Mouse (Mus musculus) heart, embryonic 15.5 days (tissue): Measurements from ENCODE around the gene Ifna7. TPM values are rescaled to one million over a fixed set of nuclear protein-coding genes. Genes with fewer than 3 reads are reported as not detected.
"Not testable (repeated sequence)": the region's sequence is repeated elsewhere in the genome, so short reads cannot be mapped to it uniquely, and the experiment has no call there.

Experiments
- ATAC-seq: fragments of 200-750 bp; cut with Nextera tagmentation; replicated peaks from 2 replicates; pipeline ENCODE4 v1.8.0; 2017; ENCODE audit warnings: low read depth, moderate TSS enrichment; ENCODE audit not compliant: insufficient number of reproducible peaks, insufficient read depth, low FRiP score
- H3K27ac ChIP-seq: fragments of 300-500 bp; sonication (generic); 2 replicates; pipeline ENCODE4 v1.5.1; 2015; ENCODE audit warnings: mild to moderate bottlenecking, inconsistent platforms
- H3K27me3 ChIP-seq: fragments of 300-500 bp; sonication (generic); 2 replicates; pipeline ENCODE4 v1.6.1; 2015; ENCODE audit warnings: inconsistent platforms
- H3K36me3 ChIP-seq: fragments of 300-500 bp; sonication (generic); 2 replicates; pipeline ENCODE4 v1.6.1; 2015; ENCODE audit warnings: mild to moderate bottlenecking, inconsistent platforms
- H3K4me1 ChIP-seq: fragments of 300-500 bp; sonication (generic); replicated peaks from 2 replicates; pipeline ENCODE4 v1.6.1; 2015; ENCODE audit warnings: inconsistent platforms
- H3K4me2 ChIP-seq: fragments of 300-500 bp; sonication (generic); 2 replicates; pipeline ENCODE4 v1.6.1; 2015; ENCODE audit warnings: inconsistent platforms, mild to moderate bottlenecking, moderate library complexity
- H3K4me3 ChIP-seq: fragments of 300-500 bp; sonication (generic); 2 replicates; pipeline ENCODE4 v1.5.1; 2015; ENCODE audit warnings: mild to moderate bottlenecking, inconsistent platforms
- H3K9ac ChIP-seq: fragments of 300-500 bp; sonication (generic); 2 replicates; pipeline ENCODE4 v1.6.1; 2015; ENCODE audit warnings: mild to moderate bottlenecking, inconsistent platforms
- H3K9me3 ChIP-seq: fragments of 300-500 bp; sonication (generic); replicated peaks from 2 replicates; pipeline ENCODE4 v1.6.1; 2016; ENCODE audit warnings: inconsistent platforms
- WGBS: fragments of 180-500 bp; shearing (Covaris S2); methylation state at CpG from one replicate; pipeline ENCODE4 v1.1.7; 2015; ENCODE audit warnings: mixed read lengths; 5-methylcytosine and 5-hydroxymethylcytosine counted together
- polyA plus RNA-seq: library from polyadenylated mRNA; unstranded; fragments of >200 nt; fragmentation: Nextera tagmentation; extraction: Ambion mirVana; gene quantifications from 2 replicates; pipeline ENCODE4 v1.2.1, GENCODE M21; 2015

The Ifna7 gene
- polyA plus RNA-seq: not detected in 2 replicates

DNA sequence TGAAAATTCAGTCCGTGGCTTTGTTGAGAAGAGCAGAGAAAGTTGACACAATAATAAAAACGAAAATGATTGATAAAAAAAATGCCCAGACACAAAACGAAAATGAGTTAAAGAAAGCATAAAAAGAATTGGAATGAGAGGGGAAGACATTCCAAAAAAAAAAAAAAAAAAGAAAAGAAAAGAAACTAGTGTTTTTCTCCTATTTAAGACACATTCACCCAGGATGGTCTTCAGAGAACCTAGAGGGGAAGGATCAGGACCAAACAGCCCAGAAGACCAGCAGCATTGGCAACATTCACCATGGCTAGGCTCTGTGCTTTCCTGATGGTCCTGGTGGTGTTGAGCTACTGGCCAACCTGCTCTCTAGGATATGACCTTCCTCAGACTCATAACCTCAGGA is at the start of gene Ifna7:
TSS of gene Ifna7 (plus strand) at position 301 of the 400 bp plus-strand sequence.
- Histone ChIP-seq H3K4me3 (no peak within 1 kb of the TSS), H3K4me1 (no peaks in the 10 kb centered on the region), H3K9me3 (no peaks in the 10 kb centered on the region), H3K27me3 (no peaks in the 10 kb centered on the region), H3K36me3 (no peaks in the 10 kb centered on the region), H3K4me2 (no peak within 1 kb of the TSS), H3K9ac (no peak within 1 kb of the TSS), H3K27ac (no peak within 1 kb of the TSS)
- ATAC-seq: no peak
- WGBS: 52% methylated on average over 3 of the region's 3 CpGs

DNA sequence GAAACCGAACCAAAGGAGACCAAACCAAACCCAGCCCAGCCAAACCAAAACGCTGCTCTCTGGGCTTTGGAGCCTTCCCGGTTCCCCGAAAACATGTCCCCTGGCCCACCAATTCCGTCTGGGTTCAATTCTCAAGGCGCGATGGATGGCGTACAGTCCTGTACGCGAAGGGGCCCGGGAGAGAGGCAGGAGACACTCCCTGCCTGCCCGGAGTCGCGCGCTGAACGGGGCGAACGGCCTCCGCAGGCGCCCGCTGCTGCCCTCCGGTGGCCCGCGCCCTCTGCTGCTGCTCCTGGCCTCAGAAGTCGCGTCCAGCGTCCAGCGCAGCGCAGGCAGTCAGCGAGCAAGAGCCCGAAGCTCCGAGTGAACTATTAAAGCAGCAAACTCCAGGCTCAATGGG is 42.5 kb upstream of the Ifna7 start, which contains the start of gene Gm13290:
TSS of gene Gm13290 (plus strand) at position 301 of the 400 bp plus-strand sequence.
- not testable (repeated sequence) for H3K27ac ChIP-seq, H3K4me1 ChIP-seq, H3K4me3 ChIP-seq, H3K9me3 ChIP-seq, H3K36me3 ChIP-seq, H3K4me2 ChIP-seq, H3K9ac ChIP-seq, H3K27me3 ChIP-seq, ATAC-seq
- no CpG with 5 or more reads among the region's 32 CpGs for WGBS

DNA sequence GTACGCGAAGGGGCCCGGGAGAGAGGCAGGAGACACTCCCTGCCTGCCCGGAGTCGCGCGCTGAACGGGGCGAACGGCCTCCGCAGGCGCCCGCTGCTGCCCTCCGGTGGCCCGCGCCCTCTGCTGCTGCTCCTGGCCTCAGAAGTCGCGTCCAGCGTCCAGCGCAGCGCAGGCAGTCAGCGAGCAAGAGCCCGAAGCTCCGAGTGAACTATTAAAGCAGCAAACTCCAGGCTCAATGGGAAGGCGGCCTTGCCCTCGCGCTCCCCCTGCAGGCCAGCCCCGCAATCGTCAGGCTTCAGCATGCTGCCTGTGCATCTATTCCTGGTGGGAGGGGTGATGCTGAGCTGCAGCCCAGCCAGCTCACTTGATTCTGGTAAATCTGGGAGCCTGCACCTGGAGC is 39.4 kb upstream of the Ifna7 start, which contains the start of gene Gm13289:
TSS of gene Gm13289 (plus strand) at position 301 of the 400 bp plus-strand sequence.
- not testable (repeated sequence) for H3K9ac ChIP-seq, H3K4me3 ChIP-seq, H3K27me3 ChIP-seq, ATAC-seq, H3K4me1 ChIP-seq, H3K4me2 ChIP-seq, H3K9me3 ChIP-seq, H3K36me3 ChIP-seq, H3K27ac ChIP-seq
- WGBS: no CpG with 5 or more reads among the region's 29 CpGs

- not testable (repeated sequence) for H3K9ac ChIP-seq, H3K27ac ChIP-seq, ATAC-seq, H3K4me2 ChIP-seq, H3K36me3 ChIP-seq, H3K4me1 ChIP-seq, H3K27me3 ChIP-seq, H3K9me3 ChIP-seq, H3K4me3 ChIP-seq
- WGBS: no CpG with 5 or more reads among the region's 29 CpGs
These were observed 36.5 kb upstream of the Ifna7 start, which contains the start of gene Gm13272 for GRCm38 (mm10) chr4:88779550-88779949. Gene Gm13272 (plus strand): TSS chr4:88779850.

GRCm38 (mm10) chr4:88780320-88780719 is 35.7 kb upstream of the Ifna7 start:
- not testable (repeated sequence) for H3K9me3 ChIP-seq, ATAC-seq, H3K4me2 ChIP-seq, H3K36me3 ChIP-seq, H3K27ac ChIP-seq, H3K9ac ChIP-seq, H3K4me3 ChIP-seq, H3K27me3 ChIP-seq, H3K4me1 ChIP-seq
- WGBS: 45% methylated on average over 16 of the region's 18 CpGs

- ATAC-seq, H3K9me3 ChIP-seq, H3K36me3 ChIP-seq, H3K9ac ChIP-seq, H3K4me1 ChIP-seq, H3K27me3 ChIP-seq: not testable (repeated sequence)
- H3K4me2 ChIP-seq: peak within 1 kb of the TSS; percentile 56
- WGBS: 12% methylated on average over 5 of the region's 7 CpGs
- peak within 1 kb of the TSS; percentile 30 for H3K4me3 ChIP-seq
- H3K27ac ChIP-seq: peak within 1 kb of the TSS; percentile 73
These were observed 34.2 kb upstream of the Ifna7 start, which contains the start of gene Ifnz for GRCm38 (mm10) chr4:88781831-88782230. Gene Ifnz (plus strand): TSS chr4:88782131.

GRCm38 (mm10) chr4:88782335-88782734 is 33.7 kb upstream of the Ifna7 start:
- H3K4me1 ChIP-seq, ATAC-seq, H3K27me3 ChIP-seq, H3K9ac ChIP-seq, H3K36me3 ChIP-seq, H3K9me3 ChIP-seq: not testable (repeated sequence)
- peak overlapping the region; percentile 30 for H3K4me3 ChIP-seq
- WGBS: 0% methylated on average over 11 of the region's 31 CpGs
- peak overlapping the region; percentile 56 for H3K4me2 ChIP-seq
- peak overlapping the region; percentile 73 for H3K27ac ChIP-seq

DNA sequence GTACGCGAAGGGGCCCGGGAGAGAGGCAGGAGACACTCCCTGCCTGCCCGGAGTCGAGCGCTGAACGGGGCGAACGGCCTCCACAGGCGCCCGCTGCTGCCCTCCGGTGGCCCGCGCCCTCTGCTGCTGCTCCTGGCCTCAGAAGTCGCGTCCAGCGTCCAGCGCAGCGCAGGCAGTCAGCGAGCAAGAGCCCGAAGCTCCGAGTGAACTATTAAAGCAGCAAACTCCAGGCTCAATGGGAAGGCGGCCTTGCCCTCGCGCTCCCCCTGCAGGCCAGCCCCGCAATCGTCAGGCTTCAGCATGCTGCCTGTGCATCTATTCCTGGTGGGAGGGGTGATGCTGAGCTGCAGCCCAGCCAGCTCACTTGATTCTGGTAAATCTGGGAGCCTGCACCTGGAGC is 30.6 kb upstream of the Ifna7 start, which contains the start of gene Gm13276:
TSS of gene Gm13276 (plus strand) at position 301 of the 400 bp plus-strand sequence.
- not testable (repeated sequence) for H3K4me3 ChIP-seq, H3K9ac ChIP-seq, H3K27me3 ChIP-seq, H3K4me1 ChIP-seq, ATAC-seq, H3K36me3 ChIP-seq, H3K27ac ChIP-seq, H3K4me2 ChIP-seq, H3K9me3 ChIP-seq
- no CpG with 5 or more reads among the region's 27 CpGs for WGBS

DNA sequence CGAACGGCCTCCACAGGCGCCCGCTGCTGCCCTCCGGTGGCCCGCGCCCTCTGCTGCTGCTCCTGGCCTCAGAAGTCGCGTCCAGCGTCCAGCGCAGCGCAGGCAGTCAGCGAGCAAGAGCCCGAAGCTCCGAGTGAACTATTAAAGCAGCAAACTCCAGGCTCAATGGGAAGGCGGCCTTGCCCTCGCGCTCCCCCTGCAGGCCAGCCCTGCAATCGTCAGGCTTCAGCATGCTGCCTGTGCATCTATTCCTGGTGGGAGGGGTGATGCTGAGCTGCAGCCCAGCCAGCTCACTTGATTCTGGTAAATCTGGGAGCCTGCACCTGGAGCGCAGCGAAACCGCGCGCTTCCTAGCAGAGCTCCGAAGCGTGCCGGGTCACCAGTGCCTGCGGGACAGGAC is 27.6 kb upstream of the Ifna7 start, which contains the start of gene Gm13277:
TSS of gene Gm13277 (plus strand) at position 231 of the 400 bp plus-strand sequence.
- not testable (repeated sequence) for ATAC-seq, H3K9me3 ChIP-seq
- WGBS: 0% methylated on average over 4 of the region's 28 CpGs

DNA sequence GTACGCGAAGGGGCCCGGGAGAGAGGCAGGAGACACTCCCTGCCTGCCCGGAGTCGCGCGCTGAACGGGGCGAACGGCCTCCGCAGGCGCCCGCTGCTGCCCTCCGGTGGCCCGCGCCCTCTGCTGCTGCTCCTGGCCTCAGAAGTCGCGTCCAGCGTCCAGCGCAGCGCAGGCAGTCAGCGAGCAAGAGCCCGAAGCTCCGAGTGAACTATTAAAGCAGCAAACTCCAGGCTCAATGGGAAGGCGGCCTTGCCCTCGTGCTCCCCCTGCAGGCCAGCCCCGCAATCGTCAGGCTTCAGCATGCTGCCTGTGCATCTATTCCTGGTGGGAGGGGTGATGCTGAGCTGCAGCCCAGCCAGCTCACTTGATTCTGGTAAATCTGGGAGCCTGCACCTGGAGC is 24.8 kb upstream of the Ifna7 start, which contains the start of gene Gm13278:
TSS of gene Gm13278 (plus strand) at position 301 of the 400 bp plus-strand sequence.
- H3K9ac ChIP-seq, H3K4me1 ChIP-seq, H3K27me3 ChIP-seq, H3K36me3 ChIP-seq, H3K4me2 ChIP-seq, ATAC-seq, H3K4me3 ChIP-seq, H3K27ac ChIP-seq, H3K9me3 ChIP-seq: not testable (repeated sequence)
- WGBS: no CpG with 5 or more reads among the region's 28 CpGs

More for the DNA sequence above, 27.6 kb upstream of the Ifna7 start, which contains the start of gene Gm13277:
- H3K4me3 ChIP-seq, H3K27me3 ChIP-seq, H3K27ac ChIP-seq, H3K9ac ChIP-seq, H3K4me1 ChIP-seq, H3K4me2 ChIP-seq, H3K36me3 ChIP-seq: not testable (repeated sequence)

DNA sequence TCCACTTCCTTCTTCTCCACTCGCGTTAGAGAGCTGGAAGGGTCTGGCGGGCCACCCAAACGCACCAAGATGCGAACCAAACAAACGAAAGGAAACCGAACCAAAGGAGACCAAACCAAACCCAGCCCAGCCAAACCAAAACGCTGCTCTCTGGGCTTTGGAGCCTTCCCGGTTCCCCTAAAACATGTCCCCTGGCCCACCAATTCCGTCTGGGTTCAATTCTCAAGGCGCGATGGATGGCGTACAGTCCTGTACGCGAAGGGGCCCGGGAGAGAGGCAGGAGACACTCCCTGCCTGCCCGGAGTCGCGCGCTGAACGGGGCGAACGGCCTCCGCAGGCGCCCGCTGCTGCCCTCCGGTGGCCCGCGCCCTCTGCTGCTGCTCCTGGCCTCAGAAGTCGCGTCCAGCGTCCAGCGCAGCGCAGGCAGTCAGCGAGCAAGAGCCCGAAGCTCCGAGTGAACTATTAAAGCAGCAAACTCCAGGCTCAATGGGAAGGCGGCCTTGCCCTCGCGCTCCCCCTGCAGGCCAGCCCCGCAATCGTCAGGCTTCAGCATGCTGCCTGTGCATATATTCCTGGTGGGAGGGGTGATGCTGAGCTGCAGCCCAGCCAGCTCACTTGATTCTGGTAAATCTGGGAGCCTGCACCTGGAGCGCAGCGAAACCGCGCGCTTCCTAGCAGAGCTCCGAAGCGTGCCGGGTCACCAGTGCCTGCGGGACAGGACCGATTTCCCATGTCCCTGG is 21.9 kb upstream of the Ifna7 start, which contains the start of gene Gm13275:
TSS of gene Gm13275 (plus strand) at position 552 of the 740 bp plus-strand sequence.
- not testable (repeated sequence) for ATAC-seq, H3K9ac ChIP-seq, H3K4me2 ChIP-seq, H3K4me3 ChIP-seq, H3K36me3 ChIP-seq, H3K27ac ChIP-seq, H3K27me3 ChIP-seq, H3K9me3 ChIP-seq, H3K4me1 ChIP-seq
- 0% methylated on average over 14 of the region's 52 CpGs for WGBS
